8 mouse cellular contexts compared by ENCODE assay signal in the genomic region with DNA sequence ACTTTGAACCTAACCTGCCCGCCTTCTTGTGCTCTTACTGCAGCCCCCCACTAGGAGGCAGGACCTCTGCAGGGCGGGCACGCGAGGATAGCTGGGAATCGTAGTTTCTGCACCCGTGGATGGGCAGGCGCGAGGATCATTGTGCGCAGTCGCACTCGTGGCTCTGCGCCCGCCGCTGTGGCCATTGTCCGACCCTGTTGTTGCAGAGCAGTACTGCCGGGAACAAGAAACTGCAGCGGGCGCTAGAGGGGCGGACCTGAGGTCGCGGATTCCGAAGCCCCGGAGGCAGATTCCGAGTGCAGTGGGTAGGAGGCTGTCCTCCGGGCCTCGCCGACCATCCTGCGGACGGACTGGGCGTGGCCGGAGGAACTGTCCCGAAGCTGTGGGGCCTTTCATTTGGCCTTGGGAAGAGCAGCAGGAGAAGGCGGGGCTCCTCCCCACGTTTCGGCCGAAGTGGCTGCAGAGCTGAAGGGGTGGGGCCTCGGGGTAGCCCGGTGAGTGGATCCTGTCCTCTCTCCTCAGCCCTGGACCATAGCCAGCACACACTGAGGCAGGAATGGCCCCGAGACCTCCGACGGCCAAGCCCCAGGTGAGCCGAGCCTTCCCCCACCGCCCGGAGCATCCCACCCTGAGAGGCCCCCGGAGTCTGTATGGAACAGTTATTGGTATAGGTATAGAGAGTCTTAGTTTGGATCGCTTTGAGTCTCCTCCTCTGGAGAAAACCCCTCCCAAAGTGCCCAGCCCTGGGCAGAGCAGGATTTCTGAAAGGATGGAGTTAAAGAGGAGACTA. TPM values are rescaled to one million over a fixed set of nuclear protein-coding genes. Genes with fewer than 3 reads are reported as not detected.
DNase-seq lines count a peak whose midpoint lies in the region; ATAC-seq lines count a peak whose summit lies in the region.

A gene (plus strand): TSS at position 146 of the 790 bp plus-strand sequence.

- H3K27me3 ChIP-seq in heart, embryonic 14.5 days (ENCODE audit: control insufficient read depth, insufficient read depth, low read length), result no peaks in the 10 kb centered on the region
- no peaks in the 10 kb centered on the region for H3K27me3 ChIP-seq in liver, embryonic 13.5 days
- no peaks in the 10 kb centered on the region for H3K27me3 ChIP-seq in stomach, embryonic 16.5 days (ENCODE audit: control insufficient read depth, insufficient read depth, low read length)

- peaks cover 23% of the 10 kb centered on the region for H3K36me3 ChIP-seq in heart, embryonic 14.5 days (ENCODE audit: control insufficient read depth, insufficient read depth, low read length)
- peaks cover 19% of the 10 kb centered on the region for H3K36me3 ChIP-seq in liver, embryonic 13.5 days
- peaks cover 21% of the 10 kb centered on the region for H3K36me3 ChIP-seq in stomach, embryonic 16.5 days (ENCODE audit: control insufficient read depth, insufficient read depth, low read length)

- peak within 1 kb of the TSS; percentile 79 for H3K4me2 ChIP-seq in heart, embryonic 14.5 days (ENCODE audit: low read length)
- H3K4me2 ChIP-seq in liver, embryonic 13.5 days, result peak within 1 kb of the TSS; percentile 79
- peak within 1 kb of the TSS; percentile 69 for H3K4me2 ChIP-seq in stomach, embryonic 16.5 days (ENCODE audit: low read depth, low read length)

- H3K9me3 ChIP-seq in heart, embryonic 14.5 days (ENCODE audit: control insufficient read depth, low read length), result no peaks in the 10 kb centered on the region
- H3K9me3 ChIP-seq in liver, embryonic 13.5 days (replicated peaks), result no peaks in the 10 kb centered on the region
- no peaks in the 10 kb centered on the region for H3K9me3 ChIP-seq in stomach, embryonic 16.5 days (replicated peaks; ENCODE audit: control insufficient read depth, low read length)

- H3K27ac ChIP-seq in heart, embryonic 14.5 days (replicated peaks in 1 of 2; ENCODE audit: control insufficient read depth in 1 of 2, insufficient read depth in 1 of 2, low read depth in 2 of 2, low read length in 2 of 2), result peak within 1 kb of the TSS; percentile 95 to 99
- peak within 1 kb of the TSS; percentile 72 for H3K27ac ChIP-seq in liver, embryonic 13.5 days
- peak within 1 kb of the TSS; percentile 96 for H3K27ac ChIP-seq in stomach, embryonic 16.5 days (ENCODE audit: low read length)

- H3K9ac ChIP-seq in heart, embryonic 14.5 days (ENCODE audit: low read length), result peak within 1 kb of the TSS; percentile 79
- H3K9ac ChIP-seq in liver, embryonic 13.5 days, result peak within 1 kb of the TSS; percentile 73
- H3K9ac ChIP-seq in stomach, embryonic 16.5 days (ENCODE audit: low read length), result peak within 1 kb of the TSS; percentile 91

- peak within 1 kb of the TSS; percentile 78 to 82 for H3K4me3 ChIP-seq in heart, embryonic 14.5 days (ENCODE audit: control insufficient read depth in 1 of 2, insufficient read depth in 1 of 2, low read depth in 1 of 2, low read length in 2 of 2)
- H3K4me3 ChIP-seq in liver, embryonic 13.5 days (replicated peaks), result peak within 1 kb of the TSS; percentile 68
- peak within 1 kb of the TSS; percentile 82 for H3K4me3 ChIP-seq in stomach, embryonic 16.5 days (replicated peaks; ENCODE audit: low read length)

- DNase-seq in CD4-positive helper T cell, adult 2 months (ENCODE audit: low read depth, low spot score), result peak; percentile 86
- DNase-seq in brain, embryonic 18.5 days (ENCODE audit: low read depth, low spot score), result peak; percentile 85
- DNase-seq in kidney, postnatal 14 days, result peak; percentile 97
- peak; percentile 80 for DNase-seq in liver, embryonic 13.5 days
- peak; percentile 94 for DNase-seq in neural tube, embryonic 10.5 days (ENCODE audit: extremely low spot score, low spot score)

- WGBS in heart, embryonic 14.5 days, result under 1% methylated on average over 46 of the region's 46 CpGs
- WGBS in liver, embryonic 13.5 days (ENCODE audit: insufficient replicate concordance), result under 1% methylated on average over 46 of the region's 46 CpGs
- WGBS in stomach, embryonic 16.5 days, result under 1% methylated on average over 46 of the region's 46 CpGs

- H3K4me1 ChIP-seq in heart, embryonic 14.5 days (ENCODE audit: control insufficient read depth in 2 of 2, insufficient read depth in 2 of 2, low read length in 2 of 2), result peaks cover 0 to 11% of the 10 kb centered on the region in 2 experiments; a peak in 3 of 4 replicates
- H3K4me1 ChIP-seq in liver, embryonic 13.5 days (replicated peaks), result peaks cover 22% of the 10 kb centered on the region
- peaks cover 7% of the 10 kb centered on the region for H3K4me1 ChIP-seq in stomach, embryonic 16.5 days (ENCODE audit: control insufficient read depth, insufficient read depth, low read length)

- ATAC-seq in erythroid progenitor cell, adult 5-6 weeks (replicated peaks; ENCODE audit: low FRiP score, poor library complexity, severe bottlenecking), result peak; percentile 91
- ATAC-seq in heart, embryonic 14.5 days (ENCODE audit: insufficient number of reproducible peaks, insufficient read depth, low FRiP score, low read depth), result peak; percentile 93
- ATAC-seq in liver, embryonic 13.5 days (ENCODE audit: low read depth), result peak; percentile 89
- peak; percentile 97 for ATAC-seq in stomach, embryonic 16.5 days (ENCODE audit: insufficient read depth, low FRiP score)

RNA-seq across cellular contexts. Expression of the gene that starts here (rescaled TPM):
- 0.42 and 1.4 TPM in 2 replicates for total RNA-seq in erythroid progenitor cell, adult 5-6 weeks (2015; ENCODE audit: low replicate concordance)
- total RNA-seq in erythroid progenitor cell, adult 5-6 weeks (2017; ENCODE audit: low replicate concordance), result 1.4 and 2.2 TPM in 2 replicates
- polyA plus RNA-seq in heart, embryonic 14.5 days (2014; fragmentation: Nextera tagmentation; extraction: Ambion mirVana), result 14.3 and 14.4 TPM in 2 replicates
- 2.6 and 3.0 TPM in 2 replicates for polyA plus RNA-seq in liver, embryonic 13.5 days (2015; fragmentation: Nextera tagmentation; extraction: Ambion mirVana)
- polyA plus RNA-seq in stomach, embryonic 16.5 days (2015; fragmentation: Nextera tagmentation; extraction: Ambion mirVana), result 15.3 and 18.1 TPM in 2 replicates

Comparison
In these comparisons a context has a peak if more than half of its experiments do, and no peak if none do; other contexts are left out.
1. Peak in every context shown above with its lines: DNase-seq, ATAC-seq, H3K4me3 ChIP-seq and H3K27ac ChIP-seq.